Mouse (Mus musculus) G1E (cell line): ENCODE data around the gene Fer1l5. TPM values are rescaled to one million over a fixed set of nuclear protein-coding genes. Genes with fewer than 3 reads are reported as not detected.

Experiments used
- ATAC-seq: 2 replicates; pipeline ENCODE4 v1.8.0; 2016; ENCODE audit warnings: mild to moderate bottlenecking; ENCODE audit not compliant: insufficient number of reproducible peaks, poor library complexity, low FRiP score, severe bottlenecking; ENCODE audit errors: extremely low read depth
- DNase-seq: peaks from one replicate; pipeline ENCODE4 v3.0.0; 2012; ENCODE audit warnings: low spot score
- H3K27me3 ChIP-seq: 2 replicates; pipeline ENCODE4 v1.6.1; 2012; ENCODE audit warnings: mild to moderate bottlenecking, low read length, inconsistent platforms; ENCODE audit not compliant: insufficient read depth
- H3K36me3 ChIP-seq: replicated peaks from 2 replicates; pipeline ENCODE3; 2012; ENCODE audit warnings: mild to moderate bottlenecking, inconsistent platforms
- H3K4me1 ChIP-seq: 2 replicates; pipeline ENCODE4 v1.6.1; 2012; ENCODE audit warnings: low read depth, low read length, inconsistent platforms, mixed read lengths; ENCODE audit not compliant: insufficient read depth
- H3K4me3 ChIP-seq: 2 replicates; pipeline ENCODE4 v1.5.1; 2012; ENCODE audit warnings: low read depth, mild to moderate bottlenecking, inconsistent platforms, low read length, moderate library complexity, mixed read lengths
- H3K9me3 ChIP-seq: replicated peaks from 2 replicates; pipeline ENCODE4 v1.6.1; 2012; ENCODE audit warnings: inconsistent platforms
- CTCF ChIP-seq: IDR thresholded peaks from 2 replicates; pipeline ENCODE4 v1.5.1; 2012; ENCODE audit warnings: low read depth, low read length, inconsistent platforms, mixed read lengths
- GATA1 ChIP-seq: IDR thresholded peaks from 2 replicates; pipeline ENCODE4 v1.6.1; 2012; ENCODE audit warnings: borderline replicate concordance, low read length, inconsistent platforms, mixed read lengths
- GATA2 ChIP-seq: IDR thresholded peaks from 2 replicates; pipeline ENCODE4 v1.6.1; 2012; ENCODE audit warnings: low read depth, low read length, inconsistent platforms, borderline replicate concordance
- POLR2AphosphoS5 ChIP-seq: IDR thresholded peaks from 2 replicates; pipeline ENCODE4 v1.6.1; 2012; ENCODE audit warnings: low read depth, low read length, inconsistent platforms; ENCODE audit not compliant: insufficient replicate concordance
- TAL1 ChIP-seq: conservative IDR thresholded peaks from 2 replicates; pipeline ENCODE4 v1.6.1; 2012; ENCODE audit warnings: low read depth, low read length, inconsistent platforms, mixed read lengths
- polyA plus RNA-seq: library from polyadenylated mRNA; stranded (reverse); fragments of >175 nt; gene quantifications from 2 replicates; pipeline ENCODE4 v1.2.3, GENCODE M21; 2012
- total RNA-seq, 2 experiments: library from RNA; stranded (forward) in 1 of 2; stranded (reverse) in 1 of 2; fragments of 200-1000 nt in 1 of 2; fragments of >200 nt in 1 of 2; fragmentation: Nextera tagmentation in 1 of 2; gene quantifications; 2 replicates each; pipeline ENCODE4 v1.2.3; 2014 to 2017

The Fer1l5 gene
- total and polyA plus RNA-seq, 3 experiments = not detected

GRCm38 (mm10) chr1:36457388-36458014, 85.4 kb downstream of the Fer1l5 start:
- Histone ChIP-seq H3K4me3 (no peak overlapping the region), H3K36me3 (no peaks in the 10 kb centered on the region), H3K9me3 (no peaks in the 10 kb centered on the region), H3K4me1 (peaks cover 3% of the 10 kb centered on the region), H3K27me3 (peaks cover 15% of the 10 kb centered on the region)
- DNase-seq = no peak
- ATAC-seq = no peak
- TF ChIP-seq CTCF = no peak
- no peak for TF ChIP-seq POLR2AphosphoS5
- TF ChIP-seq GATA1 = no peak
- TF ChIP-seq TAL1 = no peak
- no peak for TF ChIP-seq GATA2

- ATAC-seq = no peak
These were observed 86.1 kb downstream of the Fer1l5 start for GRCm38 (mm10) chr1:36458169-36458568.

GRCm38 (mm10) chr1:36461829-36462228, 89.7 kb downstream of the Fer1l5 start:
- H3K4me1 ChIP-seq = peaks cover 3% of the 10 kb centered on the region
- TF ChIP-seq TAL1 (no peak), POLR2AphosphoS5 (no peak), GATA2 (no peak), CTCF (no peak)
- H3K36me3 ChIP-seq = no peaks in the 10 kb centered on the region
- ATAC-seq (no peak), DNase-seq (no peak)
- peaks cover 46% of the 10 kb centered on the region for H3K27me3 ChIP-seq
- no peaks in the 10 kb centered on the region for H3K9me3 ChIP-seq
- no peak overlapping the region for H3K4me3 ChIP-seq

More at GRCm38 (mm10) chr1:36458169-36458568, 86.1 kb downstream of the Fer1l5 start:
- no peak for DNase-seq
- Histone ChIP-seq H3K4me3 (no peak overlapping the region), H3K4me1 (peaks cover 3% of the 10 kb centered on the region), H3K36me3 (no peaks in the 10 kb centered on the region), H3K9me3 (no peaks in the 10 kb centered on the region), H3K27me3 (peaks cover 15% of the 10 kb centered on the region)
- TF ChIP-seq POLR2AphosphoS5 = no peak
- no peak for TF ChIP-seq GATA1
- TF ChIP-seq CTCF = no peak
- no peak for TF ChIP-seq TAL1
- no peak for TF ChIP-seq GATA2

GRCm38 (mm10) chr1:36465641-36466160, 93.6 kb downstream of the Fer1l5 start:
- ATAC-seq (no peak), DNase-seq (no peak)
- peaks cover 44% of the 10 kb centered on the region for H3K27me3 ChIP-seq
- H3K4me1 ChIP-seq = peaks cover 17% of the 10 kb centered on the region
- H3K9me3 ChIP-seq = no peaks in the 10 kb centered on the region
- TF ChIP-seq GATA1 (no peak), POLR2AphosphoS5 (no peak), CTCF (no peak), GATA2 (no peak), TAL1 (no peak)
- no peak overlapping the region for H3K4me3 ChIP-seq
- H3K36me3 ChIP-seq = no peaks in the 10 kb centered on the region

GRCm38 (mm10) chr1:36467446-36467845, 95.4 kb downstream of the Fer1l5 start:
- Histone ChIP-seq H3K36me3 (no peaks in the 10 kb centered on the region), H3K4me1 (peaks cover 26% of the 10 kb centered on the region), H3K27me3 (peaks cover 41% of the 10 kb centered on the region), H3K9me3 (no peaks in the 10 kb centered on the region), H3K4me3 (no peak overlapping the region)
- no peak for DNase-seq
- no peak for TF ChIP-seq POLR2AphosphoS5
- TF ChIP-seq GATA2 = no peak
- no peak for TF ChIP-seq TAL1
- TF ChIP-seq CTCF = no peak
- TF ChIP-seq GATA1 = no peak
- ATAC-seq = no peak

GRCm38 (mm10) chr1:36469811-36470444, 97.8 kb downstream of the Fer1l5 start:
- Histone ChIP-seq H3K4me1 (peaks cover 51% of the 10 kb centered on the region), H3K27me3 (peaks cover 26% of the 10 kb centered on the region), H3K4me3 (no peak overlapping the region; the same call in 1 of the 2 replicates), H3K36me3 (peaks cover 2% of the 10 kb centered on the region), H3K9me3 (no peaks in the 10 kb centered on the region)
- TF ChIP-seq GATA2 (no peak), TAL1 (no peak), CTCF (no peak), GATA1 (no peak), POLR2AphosphoS5 (no peak)
- DNase-seq (no peak), ATAC-seq (no peak)
